Mouse (Mus musculus) brain, embryonic 18.5 days (tissue): ENCODE results near the gene Ppie.
A peak's percentile ranks its signal among the peaks of the same experiment; 100 is the strongest.
"Not testable (repeated sequence)": the region's sequence is repeated elsewhere in the genome, so short reads cannot be mapped to it uniquely, and the experiment has no call there.

Experiments
- DNase-seq: peaks from one replicate; pipeline ENCODE4 v3.0.0-alpha.2; 2012; ENCODE audit warnings: low read depth, low spot score

The Ppie gene

DNA sequence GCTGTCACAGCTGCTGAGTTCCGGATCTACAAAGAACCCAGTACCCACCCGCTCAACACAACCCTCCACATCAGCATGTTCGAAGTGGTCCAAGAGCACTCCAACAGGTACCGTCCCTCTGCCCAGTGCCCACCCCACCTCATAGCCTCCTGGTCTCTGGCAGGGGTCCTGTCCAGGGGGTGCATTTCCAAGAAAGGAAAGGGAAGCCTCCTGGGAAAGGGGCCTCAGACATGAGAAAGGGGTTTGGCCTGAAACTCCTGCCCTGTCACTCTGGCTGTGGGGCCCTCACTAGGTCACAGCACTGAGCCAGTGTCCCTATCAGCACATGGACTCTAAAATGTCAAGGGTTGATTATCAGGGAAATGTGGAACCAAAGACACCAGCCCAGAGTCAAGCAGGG is 25.1 kb downstream of the Ppie start:
- not testable (repeated sequence) for DNase-seq

DNA sequence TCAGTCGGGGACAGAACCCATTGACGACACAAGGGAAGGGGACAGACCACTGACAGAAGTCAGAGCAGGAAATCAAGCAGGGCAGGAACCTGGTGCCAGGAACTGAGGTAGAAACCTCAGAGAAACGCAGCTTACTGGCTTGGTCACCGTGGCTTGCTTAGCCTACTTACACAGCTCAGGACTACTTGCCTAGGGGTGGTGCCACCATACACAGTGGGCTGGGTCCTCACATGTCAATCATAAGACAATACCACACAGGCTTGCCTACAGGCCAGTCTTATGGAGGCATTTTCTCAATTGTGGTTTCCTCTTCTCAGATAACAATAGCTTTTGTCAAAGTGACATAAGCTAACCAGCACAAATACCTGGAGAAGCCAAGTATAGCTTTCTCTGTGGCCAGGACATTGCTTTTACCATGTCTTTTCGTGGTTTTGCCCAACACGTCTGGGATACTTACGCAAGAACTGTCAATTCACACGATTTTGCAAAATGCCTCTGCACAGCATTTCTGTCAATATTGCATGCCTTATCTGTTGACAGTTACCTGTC is 27.5 kb downstream of the Ppie start:
- DNase-seq: no peak

DNA sequence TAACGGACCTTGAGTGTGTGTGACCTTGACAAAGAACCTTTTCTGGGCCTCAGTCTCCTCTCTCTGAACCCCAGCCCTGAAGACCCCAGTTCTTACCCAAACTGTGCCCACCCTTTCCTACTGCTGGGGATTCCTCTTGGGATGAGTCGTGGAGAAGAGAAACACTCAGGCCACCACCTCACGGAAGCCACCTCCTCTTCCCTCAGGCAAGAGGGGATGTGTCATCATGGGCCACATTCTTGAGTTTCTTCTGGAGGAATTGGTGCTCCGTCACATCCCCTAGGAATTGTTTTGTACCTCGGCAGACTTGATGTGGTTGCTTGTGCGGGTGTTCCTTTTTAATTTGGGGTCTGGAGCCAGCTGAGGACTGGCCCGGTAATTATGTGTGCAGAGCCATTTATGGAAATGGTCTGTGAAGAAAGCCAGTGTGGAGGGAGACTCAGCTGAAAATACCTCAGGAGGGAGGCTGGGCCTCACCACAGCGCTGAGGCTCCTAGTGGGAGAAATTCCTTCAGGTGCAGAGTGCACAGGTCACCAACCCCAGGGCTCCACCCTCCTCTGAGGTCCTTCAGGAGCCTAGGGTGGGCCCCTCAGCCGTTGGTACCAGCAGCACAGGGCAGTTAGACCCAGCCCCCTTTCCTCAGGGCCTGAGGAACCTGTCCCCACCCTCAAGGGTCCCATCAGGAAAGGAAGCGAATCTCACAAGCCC is 28.3 kb downstream of the Ppie start:
- not testable (repeated sequence) for DNase-seq

DNA sequence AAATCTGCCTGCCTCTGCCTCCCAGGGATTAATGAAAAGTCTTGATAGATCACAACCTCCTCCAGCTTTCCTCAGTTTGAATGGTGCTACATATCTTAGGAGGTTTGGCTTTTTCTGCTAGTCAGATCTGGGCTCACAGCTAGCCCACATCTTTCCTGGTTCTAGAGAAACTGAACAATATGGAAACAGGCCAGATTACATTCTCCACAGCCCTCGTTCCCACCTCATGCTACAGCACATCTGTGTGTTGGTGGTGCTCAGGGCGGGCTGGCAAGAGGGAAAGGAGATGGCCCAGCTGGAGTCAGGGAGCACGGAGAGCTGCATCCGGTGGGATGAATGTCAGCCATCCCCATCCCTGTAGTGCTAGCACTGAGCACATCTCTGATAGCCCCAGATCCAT is 29.0 kb downstream of the Ppie start:
- DNase-seq: no peak

DNA sequence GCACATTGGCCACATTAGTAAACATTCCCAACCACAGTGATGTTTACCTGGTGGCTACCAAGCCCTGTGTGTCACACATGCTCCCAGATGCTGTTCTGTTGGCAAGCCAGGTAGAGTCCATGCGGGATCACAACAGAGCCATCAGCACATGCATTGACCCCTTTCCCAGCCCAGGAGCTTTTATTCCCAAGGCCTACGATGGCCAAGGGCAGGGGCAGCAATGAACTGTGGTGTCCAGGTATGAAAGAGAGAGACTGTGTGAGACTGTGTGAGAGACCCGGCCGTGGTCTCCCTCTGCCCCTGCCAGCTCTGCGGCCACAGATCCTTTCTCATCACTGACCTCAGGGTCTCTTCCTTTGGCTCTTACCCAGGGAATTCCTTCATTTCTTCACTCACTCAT is 31.7 kb downstream of the Ppie start:
- DNase-seq: no peak

DNA sequence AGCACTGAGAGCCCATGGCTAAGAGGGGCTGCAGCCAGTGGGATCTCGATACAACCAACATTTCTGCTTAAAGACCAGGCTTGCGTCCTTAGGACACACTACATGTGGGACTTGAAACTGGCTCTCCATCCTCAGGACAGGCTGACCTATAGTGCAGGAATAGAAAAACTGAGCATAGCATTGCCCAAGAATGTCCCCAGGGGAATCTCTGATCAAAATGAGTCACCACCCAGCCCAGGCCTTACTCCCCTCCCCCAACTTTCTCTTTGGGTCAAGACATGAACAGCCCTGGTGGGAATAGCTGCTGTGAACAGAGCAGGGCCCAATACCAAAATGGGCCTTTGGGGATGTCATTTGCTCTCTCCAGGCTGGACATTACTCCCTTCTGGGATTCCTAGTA is 32.9 kb downstream of the Ppie start:
- no peak for DNase-seq

DNA sequence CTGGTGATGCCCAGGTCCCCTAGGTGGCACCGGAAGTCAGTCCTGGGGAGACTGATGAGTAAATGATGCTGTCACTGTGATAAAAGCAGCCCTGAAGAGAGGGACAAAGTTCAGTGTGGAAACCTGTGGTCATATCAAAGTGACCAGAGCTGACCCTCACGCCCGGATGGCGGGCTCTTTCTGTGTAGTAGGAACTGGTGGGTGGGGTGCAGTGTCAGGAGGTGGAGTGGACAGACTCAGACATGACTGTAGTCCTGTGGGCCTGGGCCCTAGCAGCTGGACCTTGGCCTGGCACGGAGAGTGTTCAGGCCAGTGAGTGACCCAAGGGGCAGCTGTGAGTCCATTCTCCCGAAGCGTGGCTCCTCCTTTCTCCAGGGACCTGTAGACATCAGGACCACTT is 33.8 kb downstream of the Ppie start:
- not testable (repeated sequence) for DNase-seq

DNA sequence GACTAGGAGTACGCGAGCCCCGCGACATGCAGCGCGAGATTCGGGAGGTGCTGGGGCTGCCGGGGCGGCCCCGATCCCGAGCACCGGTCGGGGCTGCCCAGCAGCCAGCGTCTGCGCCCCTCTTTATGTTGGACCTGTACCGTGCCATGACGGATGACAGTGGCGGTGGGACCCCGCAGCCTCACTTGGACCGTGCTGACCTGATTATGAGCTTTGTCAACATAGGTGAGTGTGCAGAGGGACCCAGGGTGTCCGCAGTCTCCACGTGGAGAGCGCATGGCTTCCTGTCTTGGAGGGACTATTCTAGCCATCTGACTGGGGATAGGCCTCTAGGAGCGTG is 34.3 kb downstream of the Ppie start:
- DNase-seq: no peak

DNA sequence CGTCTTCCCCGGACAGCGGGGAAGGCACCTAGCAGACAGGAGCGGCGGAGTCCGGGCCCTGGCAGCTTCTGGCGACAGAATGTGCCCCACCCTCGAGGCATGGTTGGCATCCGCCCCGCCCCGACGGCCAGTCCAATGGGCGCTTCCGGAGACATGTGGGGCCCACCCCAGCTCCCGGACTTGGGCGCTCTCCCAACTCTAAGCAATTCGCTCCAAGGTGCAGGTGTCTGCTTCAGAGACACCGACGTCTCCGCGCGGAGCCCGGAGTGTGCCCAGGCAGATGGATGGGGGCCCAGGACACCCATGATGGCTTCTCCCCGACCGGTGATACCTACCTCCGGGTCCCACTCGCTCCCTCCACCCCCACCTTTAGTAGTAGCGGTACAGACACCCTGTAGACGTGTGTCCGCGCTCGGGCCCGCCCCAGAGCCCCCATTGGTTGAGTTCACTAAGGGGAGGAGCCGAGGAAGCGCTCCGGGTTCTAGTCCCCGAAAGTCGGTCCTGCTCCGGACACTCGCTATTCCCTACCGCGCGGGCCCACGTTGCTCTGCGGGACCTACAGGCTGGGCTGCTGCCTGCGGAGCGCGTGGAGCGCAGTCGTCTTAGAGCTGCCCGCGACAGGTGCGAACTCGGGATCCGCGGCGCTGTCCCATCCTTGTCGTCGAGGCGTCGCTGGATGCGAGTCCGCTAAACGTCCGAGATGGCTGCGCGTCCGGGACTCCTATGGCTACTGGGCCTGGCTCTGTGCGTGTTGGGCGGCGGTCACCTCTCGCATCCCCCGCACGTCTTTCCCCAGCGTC is 34.9 kb downstream of the Ppie start, which contains the start of gene Bmp8b:
TSS of gene Bmp8b (plus strand) at position 515 of the 800 bp plus-strand sequence.
- no peak for DNase-seq

DNA sequence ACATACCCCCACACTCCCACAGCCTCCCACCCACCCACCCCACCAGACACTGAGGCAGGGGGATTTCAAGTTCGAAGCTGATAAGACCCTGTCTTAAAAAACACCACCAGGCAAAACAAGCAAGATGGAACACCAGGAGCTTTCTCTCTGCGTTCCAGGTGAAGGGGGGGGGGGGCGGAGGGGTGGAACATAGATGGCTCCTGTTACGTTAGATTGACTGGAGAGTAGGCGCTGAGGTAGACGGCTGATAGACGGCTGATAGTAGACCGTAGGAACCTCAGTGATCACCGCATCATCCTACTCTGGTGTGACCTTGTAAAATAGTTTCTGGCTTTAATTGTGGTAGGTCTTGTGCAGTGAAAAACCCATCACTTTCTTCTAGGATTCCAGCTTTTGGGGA is 45.9 kb downstream of the Ppie start:
- no peak for DNase-seq

DNA sequence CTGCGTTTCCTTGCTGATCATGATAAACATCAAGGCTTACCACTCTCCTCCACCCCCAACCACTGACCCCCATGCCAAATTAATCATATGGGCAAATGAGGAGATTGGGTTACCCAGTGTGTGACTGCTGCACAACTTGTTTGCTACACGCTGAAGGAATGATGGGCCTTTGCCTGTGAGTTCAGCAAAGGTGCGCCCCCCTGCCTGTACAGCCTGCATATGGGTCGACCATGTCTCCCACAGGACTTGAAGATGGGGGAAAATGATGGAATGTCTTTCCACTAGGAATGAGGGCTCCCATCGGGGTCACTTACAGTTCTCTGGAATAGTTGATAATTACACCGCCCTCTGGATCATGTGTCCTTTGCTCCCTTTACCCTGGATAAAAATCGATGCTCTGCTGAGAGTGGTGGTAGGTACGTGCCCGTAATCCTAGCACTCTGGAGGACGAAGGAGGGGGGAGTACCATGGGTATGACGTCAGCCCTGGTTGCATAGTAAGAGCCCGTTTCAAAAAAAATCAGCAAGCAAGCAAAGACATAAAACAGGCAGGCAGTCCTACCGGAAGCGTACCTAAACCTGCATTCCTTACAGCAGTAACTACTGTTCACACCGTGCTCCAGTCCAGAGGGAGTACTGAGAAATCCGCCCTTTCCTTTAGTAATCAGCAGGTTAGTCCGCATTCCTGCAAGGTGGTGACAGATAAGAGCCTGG is 46.5 kb downstream of the Ppie start:
- DNase-seq: no peak

DNA sequence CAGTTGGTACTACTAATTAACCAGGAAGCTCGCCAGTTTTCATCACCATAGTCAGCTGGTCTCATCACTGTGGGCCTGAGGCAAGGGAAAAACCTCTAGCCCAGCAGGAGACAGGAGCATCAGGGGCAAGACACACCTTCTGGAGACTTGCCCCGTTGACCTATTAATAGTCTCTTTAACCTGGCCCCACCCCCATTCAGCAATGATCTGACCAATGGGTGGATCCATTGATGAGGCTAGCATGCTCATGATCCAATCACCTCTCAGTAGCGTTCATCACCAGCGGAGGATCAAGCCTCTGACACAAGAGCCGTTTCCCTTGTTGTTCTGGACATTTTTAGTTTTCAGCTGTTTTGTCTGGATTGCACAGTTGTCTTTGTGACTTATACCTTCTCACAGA is 47.1 kb downstream of the Ppie start:
- DNase-seq: no peak

DNA sequence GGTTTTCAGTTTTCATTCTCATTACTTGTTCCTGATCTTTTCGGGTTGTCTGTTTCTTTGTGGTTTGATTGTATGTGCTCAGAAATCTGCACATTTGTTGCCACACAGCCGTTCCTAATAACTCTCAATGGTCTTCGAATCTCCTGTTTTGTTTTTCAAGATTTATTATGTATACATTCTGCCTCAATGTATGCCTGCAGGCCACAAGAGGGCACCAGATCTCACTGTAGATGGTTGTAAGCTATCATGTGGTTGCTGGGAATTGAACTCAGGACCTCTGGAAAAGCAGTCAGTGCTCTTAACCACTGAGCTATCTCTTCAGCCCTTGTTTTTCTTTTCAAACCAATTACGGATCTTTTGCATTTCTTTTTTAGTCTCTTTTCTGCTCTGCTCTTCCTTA is 53.4 kb downstream of the Ppie start:
- no peak for DNase-seq

DNA sequence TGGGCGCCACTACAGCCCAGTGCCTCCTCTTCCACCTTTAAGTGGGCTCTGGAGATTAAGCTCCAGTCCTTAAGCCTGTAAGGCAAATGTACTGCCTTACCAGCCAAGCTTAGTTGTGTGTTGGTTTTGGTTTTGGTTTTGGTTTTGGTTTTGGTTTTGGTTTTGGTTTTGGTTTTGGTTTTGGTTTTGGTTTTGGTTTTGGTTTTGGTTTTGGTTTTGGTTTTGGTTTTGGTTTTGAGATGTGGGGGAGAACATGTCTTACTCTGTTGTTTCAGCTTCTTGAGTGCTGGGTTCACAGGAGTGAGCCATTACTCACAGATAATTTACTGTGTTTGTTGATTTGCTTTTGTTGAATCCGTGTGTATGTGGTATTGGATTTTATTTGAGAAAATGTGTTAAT is 54.5 kb downstream of the Ppie start:
- DNase-seq: no peak

DNA sequence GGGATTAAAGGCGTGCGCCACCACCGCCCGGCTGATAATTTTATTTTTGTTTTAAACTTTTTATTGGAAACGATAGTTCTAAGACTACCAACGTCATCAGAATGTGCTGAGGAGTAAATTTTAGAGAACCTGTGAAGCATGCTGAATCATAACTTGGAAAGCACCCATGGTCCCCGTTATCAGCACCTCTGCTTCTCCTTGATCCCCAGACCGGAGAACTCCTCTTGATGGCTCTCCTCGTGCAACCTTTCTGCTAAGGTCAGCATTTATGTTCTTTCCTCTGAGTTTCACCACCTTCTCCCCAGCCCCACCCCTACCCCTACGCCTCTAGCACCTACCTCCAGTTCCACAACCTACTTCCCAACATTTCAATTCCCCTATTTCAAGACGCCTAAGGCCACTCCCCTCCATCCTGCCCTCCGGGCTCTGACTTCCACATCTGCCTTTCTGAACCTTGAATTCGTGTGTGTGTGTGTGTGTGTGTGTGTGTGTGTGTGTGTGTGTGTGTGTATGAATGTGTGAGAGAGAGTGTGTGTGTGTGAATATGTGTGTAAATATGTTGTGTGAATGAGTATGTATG is 56.3 kb downstream of the Ppie start:
- DNase-seq: no peak

DNA sequence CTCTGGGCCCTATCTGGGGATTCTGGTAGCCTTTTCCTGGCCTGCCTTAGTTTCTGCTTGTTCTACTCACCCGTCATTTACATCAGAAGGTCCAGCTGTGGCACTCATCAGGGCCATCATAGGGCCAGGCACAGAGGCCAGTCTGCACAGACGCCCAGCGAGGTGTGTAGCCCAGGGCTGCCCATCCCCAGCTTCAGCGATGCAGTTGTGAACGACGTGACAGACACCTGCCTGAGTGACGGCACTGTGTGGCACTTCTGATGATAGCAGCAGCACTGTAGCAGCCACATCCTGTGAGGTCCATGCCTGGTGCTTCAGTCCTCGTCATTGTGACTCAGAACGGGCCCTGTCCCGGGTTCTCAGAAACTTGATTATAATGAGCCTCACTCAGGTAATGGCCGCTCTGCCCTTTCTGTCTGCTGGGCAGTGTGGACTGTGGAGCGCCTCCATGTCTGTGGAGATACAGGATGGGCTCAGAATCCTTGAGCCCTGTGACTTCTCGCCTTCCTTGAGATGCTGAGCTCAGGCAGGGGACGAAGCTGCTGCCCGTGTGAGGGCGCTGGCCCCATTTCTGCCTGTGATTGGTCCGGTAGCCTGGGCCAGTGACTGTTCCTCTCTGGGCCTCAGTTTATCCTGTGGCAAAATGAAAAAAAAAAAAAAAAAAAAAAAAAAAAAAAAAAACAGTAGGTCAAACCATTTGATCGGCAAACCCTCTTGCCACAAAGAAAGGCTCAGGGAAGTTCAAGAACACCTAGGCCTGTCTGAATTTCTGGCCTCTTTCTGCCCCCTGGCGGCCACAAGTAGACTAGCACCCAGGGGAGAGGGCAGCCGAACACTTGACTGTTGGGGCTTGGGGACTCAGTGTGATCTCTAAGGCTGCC is 57.2 kb downstream of the Ppie start:
- DNase-seq: peak; percentile 20

DNA sequence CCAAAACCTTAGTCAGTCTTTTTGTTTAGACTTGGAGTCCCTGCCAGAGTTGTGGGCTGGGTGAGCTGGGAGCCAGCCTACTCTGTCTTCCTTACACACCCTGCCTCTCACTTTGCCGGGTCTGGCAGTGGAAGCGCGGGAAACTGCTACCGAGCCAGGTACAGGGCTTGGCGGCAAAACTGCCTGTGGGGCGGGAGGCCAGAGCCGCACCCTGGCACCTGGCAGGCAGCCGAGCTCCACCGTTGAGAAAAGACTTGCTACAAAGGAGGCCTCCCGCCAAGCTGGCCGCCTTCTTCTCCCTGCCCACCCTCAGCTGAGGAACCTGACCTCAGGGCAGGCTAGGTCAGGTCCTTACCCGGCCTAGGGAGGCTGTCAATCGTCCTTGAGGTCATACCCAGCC is 59.0 kb downstream of the Ppie start:
- no peak for DNase-seq

DNA sequence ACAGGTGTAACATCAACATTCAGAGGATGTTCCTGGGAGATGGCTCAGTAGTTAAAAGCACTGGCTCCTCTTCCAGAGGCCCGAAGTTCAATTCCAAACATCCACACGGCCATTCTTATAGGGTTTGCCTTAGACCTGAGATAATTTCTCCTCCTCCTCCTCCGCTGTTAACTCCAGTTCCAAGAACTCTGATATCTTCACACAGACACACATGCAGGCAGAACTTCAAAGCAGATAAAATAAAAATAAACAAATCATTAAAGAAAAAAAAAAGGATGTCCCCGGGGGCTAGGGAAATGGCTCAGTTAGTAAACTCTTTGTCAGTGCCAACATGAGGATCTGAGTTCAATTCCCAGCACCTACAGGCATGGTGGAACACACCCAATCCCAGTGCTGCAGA is 61.5 kb downstream of the Ppie start:
- no peak for DNase-seq
